Mouse (Mus musculus): ENCODE measurements at regions not wholly inside any gene's neighbourhood (a gene's known extent, or its start where the extent isn't known, plus 50 kb on each side); places are given as distances from the start of the nearest gene placed in this dataset.

- ATAC-seq (replicated peaks; ENCODE audit: low FRiP score) (no peak), DNase-seq (ENCODE audit: low spot score) (no peak)
- H3K9me3 ChIP-seq (ENCODE audit: control insufficient read depth, low read length) = no peaks in the 10 kb centered on the region
- H3K27ac ChIP-seq (ENCODE audit: low read depth, low read length) = no peak overlapping the region
- H3K27me3 ChIP-seq (ENCODE audit: control insufficient read depth, insufficient read depth, low read length) = no peaks in the 10 kb centered on the region; the same call in 1 of the 2 replicates
- no peak overlapping the region for H3K4me2 ChIP-seq (ENCODE audit: low read depth, low read length, severe bottlenecking)
- H3K9ac ChIP-seq (ENCODE audit: low read length) = no peak overlapping the region
- no peak overlapping the region for H3K4me3 ChIP-seq (ENCODE audit: low read depth, low read length)
- no peaks in the 10 kb centered on the region for H3K4me1 ChIP-seq (replicated peaks; ENCODE audit: control insufficient read depth, insufficient read depth, low read length)
- no peaks in the 10 kb centered on the region for H3K36me3 ChIP-seq (ENCODE audit: control insufficient read depth, insufficient read depth, low read length)
- 58% methylated on average over 9 of the region's 9 CpGs for whole genome bisulfite sequencing
Measured at GRCm38 (mm10) chr9:56547291-56547977, 129.0 kb downstream of the Hmg20a start.

DNA sequence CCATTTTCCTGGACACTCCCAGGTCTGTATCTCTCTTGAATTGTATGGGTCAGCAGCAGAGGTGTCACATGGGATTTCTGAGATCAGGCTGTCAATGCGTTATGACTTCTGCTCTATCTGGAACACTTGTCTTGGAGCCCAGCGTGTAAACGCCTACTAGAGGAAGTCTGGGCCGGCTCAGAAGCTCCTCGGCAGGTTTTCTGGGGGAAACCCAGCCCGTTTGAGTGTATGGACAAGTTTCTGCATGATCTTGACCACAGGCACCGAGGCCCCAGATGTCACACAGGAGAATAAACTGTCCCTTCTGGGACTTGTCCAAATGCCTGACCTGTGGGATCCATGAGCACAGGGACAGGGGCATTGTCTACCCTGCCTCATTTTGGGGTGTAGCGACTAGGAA, 131.4 kb downstream of the Hmg20a start:
- H3K9me3 ChIP-seq (ENCODE audit: control insufficient read depth, low read length) = no peaks in the 10 kb centered on the region
- no peaks in the 10 kb centered on the region; the same call in 1 of the 2 replicates for H3K27me3 ChIP-seq (ENCODE audit: control insufficient read depth, insufficient read depth, low read length)
- no peak overlapping the region for H3K27ac ChIP-seq (ENCODE audit: low read depth, low read length)
- H3K4me1 ChIP-seq (replicated peaks; ENCODE audit: control insufficient read depth, insufficient read depth, low read length) = peaks cover 3% of the 10 kb centered on the region; the same call in 1 of the 2 replicates
- no peak for ATAC-seq (replicated peaks; ENCODE audit: low FRiP score)
- H3K9ac ChIP-seq (ENCODE audit: low read length) = no peak overlapping the region
- no peak overlapping the region for H3K4me3 ChIP-seq (ENCODE audit: low read depth, low read length)
- DNase-seq (ENCODE audit: low spot score) = no peak
- 82% methylated on average over 8 of the region's 8 CpGs for WGBS
- H3K36me3 ChIP-seq (ENCODE audit: control insufficient read depth, insufficient read depth, low read length) = no peaks in the 10 kb centered on the region
- no peak overlapping the region for H3K4me2 ChIP-seq (ENCODE audit: low read depth, low read length, severe bottlenecking)

DNA sequence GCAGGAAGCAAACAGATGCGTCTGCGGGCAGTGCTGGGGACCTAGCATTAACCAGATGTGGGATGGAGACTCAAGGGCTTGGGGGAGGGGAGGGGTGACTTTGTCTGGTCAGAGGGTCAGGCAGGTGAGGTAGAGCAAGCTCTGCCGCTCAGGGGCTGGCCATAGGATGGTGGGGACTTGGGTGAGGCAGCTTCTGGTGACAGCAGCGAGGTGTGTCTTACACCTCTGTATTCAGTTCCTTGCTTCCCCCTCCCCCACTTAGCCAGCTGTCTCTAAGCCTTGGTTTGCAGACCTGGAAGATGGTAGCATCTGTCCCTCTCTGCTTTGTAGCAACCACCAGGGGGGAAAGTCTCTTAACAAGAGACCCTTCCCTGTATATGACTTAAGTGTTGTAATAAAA, 131.8 kb downstream of the Hmg20a start:
- H3K27me3 ChIP-seq (ENCODE audit: control insufficient read depth, insufficient read depth, low read length) = no peaks in the 10 kb centered on the region; the same call in 1 of the 2 replicates
- ATAC-seq (replicated peaks; ENCODE audit: low FRiP score) = no peak

DNA sequence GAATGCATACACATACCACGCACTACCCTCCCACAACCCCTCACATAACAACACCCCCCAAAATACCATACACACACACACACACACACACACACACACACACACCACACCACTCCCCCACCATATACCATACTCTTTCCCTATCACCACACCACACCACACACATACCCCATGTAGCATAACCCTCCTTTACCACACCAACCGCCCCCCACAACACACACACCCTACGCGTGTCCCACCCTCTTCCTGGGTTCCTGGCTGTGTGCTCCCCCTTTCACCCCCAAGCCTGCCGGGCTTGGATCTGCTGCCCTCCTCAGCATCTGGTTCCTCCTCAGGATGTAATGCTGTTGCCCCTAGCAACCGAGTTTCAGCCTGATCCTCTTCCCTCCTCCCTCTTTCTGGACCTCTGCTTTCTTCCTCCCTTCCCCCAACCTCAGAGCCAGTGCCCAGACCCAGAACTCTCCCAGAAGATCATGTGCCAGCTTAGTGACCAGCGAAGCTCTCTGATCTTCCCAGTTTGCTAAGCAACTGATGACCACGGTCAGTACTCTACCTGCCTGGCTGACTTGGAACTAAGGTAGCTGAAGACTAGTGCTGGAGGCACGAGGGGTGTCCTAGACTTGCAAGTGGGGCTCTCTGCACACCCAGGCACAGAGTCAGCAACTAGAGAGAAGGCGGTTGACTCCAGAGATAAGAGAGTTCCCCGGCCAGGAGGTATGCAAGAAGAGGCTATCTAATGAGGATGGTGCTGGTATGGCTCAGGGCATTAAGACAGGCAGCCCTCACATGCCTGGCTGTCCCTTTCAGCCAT, 133.2 kb downstream of the Hmg20a start:
- 59% methylated on average over 11 of the region's 11 CpGs for WGBS
- H3K27me3 ChIP-seq (ENCODE audit: control insufficient read depth, insufficient read depth, low read length) = peaks cover 3% of the 10 kb centered on the region; the same call in 1 of the 2 replicates

More for the DNA sequence above, 131.8 kb downstream of the Hmg20a start:
- Histone ChIP-seq H3K4me2 (ENCODE audit: low read depth, low read length, severe bottlenecking) (no peak overlapping the region), H3K36me3 (ENCODE audit: control insufficient read depth, insufficient read depth, low read length) (no peaks in the 10 kb centered on the region), H3K9ac (ENCODE audit: low read length) (no peak overlapping the region), H3K4me1 (replicated peaks; ENCODE audit: control insufficient read depth, insufficient read depth, low read length) (peaks cover 3% of the 10 kb centered on the region; the same call in 1 of the 2 replicates), H3K9me3 (ENCODE audit: control insufficient read depth, low read length) (no peaks in the 10 kb centered on the region), H3K27ac (ENCODE audit: low read depth, low read length) (no peak overlapping the region), H3K4me3 (ENCODE audit: low read depth, low read length) (no peak overlapping the region)
- DNase-seq (ENCODE audit: low spot score) = no peak
- 63% methylated on average over 4 of the region's 4 CpGs for WGBS

GRCm38 (mm10) chr9:56552187-56552686, 133.8 kb downstream of the Hmg20a start:
- H3K27ac ChIP-seq (ENCODE audit: low read depth, low read length) = no peak overlapping the region
- H3K4me2 ChIP-seq (ENCODE audit: low read depth, low read length, severe bottlenecking) = no peak overlapping the region
- H3K9ac ChIP-seq (ENCODE audit: low read length) = no peak overlapping the region
- H3K4me3 ChIP-seq (ENCODE audit: low read depth, low read length) = no peak overlapping the region
- H3K36me3 ChIP-seq (ENCODE audit: control insufficient read depth, insufficient read depth, low read length) = no peaks in the 10 kb centered on the region
- ATAC-seq (replicated peaks; ENCODE audit: low FRiP score) (no peak), DNase-seq (ENCODE audit: low spot score) (no peak)
- H3K9me3 ChIP-seq (ENCODE audit: control insufficient read depth, low read length) = no peaks in the 10 kb centered on the region
- peaks cover 3% of the 10 kb centered on the region; the same call in 1 of the 2 replicates for H3K27me3 ChIP-seq (ENCODE audit: control insufficient read depth, insufficient read depth, low read length)
- 72% methylated on average over 6 of the region's 6 CpGs for WGBS
- peaks cover 3% of the 10 kb centered on the region; the same call in 1 of the 2 replicates for H3K4me1 ChIP-seq (replicated peaks; ENCODE audit: control insufficient read depth, insufficient read depth, low read length)

More for the DNA sequence above, 133.2 kb downstream of the Hmg20a start:
- Histone ChIP-seq H3K9ac (ENCODE audit: low read length) (no peak overlapping the region), H3K4me3 (ENCODE audit: low read depth, low read length) (no peak overlapping the region), H3K9me3 (ENCODE audit: control insufficient read depth, low read length) (no peaks in the 10 kb centered on the region), H3K4me2 (ENCODE audit: low read depth, low read length, severe bottlenecking) (no peak overlapping the region), H3K36me3 (ENCODE audit: control insufficient read depth, insufficient read depth, low read length) (no peaks in the 10 kb centered on the region), H3K27ac (ENCODE audit: low read depth, low read length) (no peak overlapping the region), H3K4me1 (replicated peaks; ENCODE audit: control insufficient read depth, insufficient read depth, low read length) (peaks cover 3% of the 10 kb centered on the region; the same call in 1 of the 2 replicates)
- DNase-seq (ENCODE audit: low spot score) (no peak), ATAC-seq (replicated peaks; ENCODE audit: low FRiP score) (0 out of 2 replicates have a peak, but pooled peaks have one; percentile 19)

DNA sequence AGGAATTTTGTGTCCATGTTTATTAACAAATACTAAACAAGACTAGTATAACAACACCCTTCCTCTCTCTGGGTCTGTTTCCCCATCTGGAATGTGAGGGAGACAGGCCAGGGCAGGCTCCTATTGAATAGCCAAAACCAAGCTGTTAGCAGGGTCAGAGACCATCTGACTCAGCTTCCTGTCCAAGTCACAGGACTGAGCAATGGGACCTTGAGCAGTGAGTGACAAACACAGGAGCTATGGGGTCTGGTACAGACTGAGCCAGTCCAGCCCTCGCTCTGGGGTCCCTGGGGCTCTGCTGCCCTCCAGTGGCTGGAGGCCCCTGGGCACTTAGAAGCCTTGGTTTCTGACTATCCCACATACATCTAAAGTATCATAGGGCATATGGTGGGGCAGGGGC, 134.4 kb downstream of the Hmg20a start:
- H3K9ac ChIP-seq (ENCODE audit: low read length) = no peak overlapping the region
- H3K4me3 ChIP-seq (ENCODE audit: low read depth, low read length) = no peak overlapping the region
- no peak overlapping the region for H3K4me2 ChIP-seq (ENCODE audit: low read depth, low read length, severe bottlenecking)
- peaks cover 3% of the 10 kb centered on the region; the same call in 1 of the 2 replicates for H3K27me3 ChIP-seq (ENCODE audit: control insufficient read depth, insufficient read depth, low read length)
- 13% methylated on average over 1 of the region's 1 CpGs for WGBS
- peaks cover 3% of the 10 kb centered on the region; the same call in 1 of the 2 replicates for H3K4me1 ChIP-seq (replicated peaks; ENCODE audit: control insufficient read depth, insufficient read depth, low read length)
- peak; percentile 86 for DNase-seq (ENCODE audit: low spot score)
- no peak overlapping the region for H3K27ac ChIP-seq (ENCODE audit: low read depth, low read length)
- no peaks in the 10 kb centered on the region for H3K36me3 ChIP-seq (ENCODE audit: control insufficient read depth, insufficient read depth, low read length)
- no peaks in the 10 kb centered on the region for H3K9me3 ChIP-seq (ENCODE audit: control insufficient read depth, low read length)
- peak; percentile 58 for ATAC-seq (replicated peaks; ENCODE audit: low FRiP score)

- H3K4me3 ChIP-seq (ENCODE audit: low read depth, low read length) = no peak overlapping the region
- H3K9ac ChIP-seq (ENCODE audit: low read length) = no peak overlapping the region
- no peak for DNase-seq (ENCODE audit: low spot score)
- peaks cover 3% of the 10 kb centered on the region; the same call in 1 of the 2 replicates for H3K27me3 ChIP-seq (ENCODE audit: control insufficient read depth, insufficient read depth, low read length)
- no peaks in the 10 kb centered on the region for H3K9me3 ChIP-seq (ENCODE audit: control insufficient read depth, low read length)
- H3K36me3 ChIP-seq (ENCODE audit: control insufficient read depth, insufficient read depth, low read length) = no peaks in the 10 kb centered on the region
- 0 out of 2 replicates have a peak, but pooled peaks have one; percentile 17 for ATAC-seq (replicated peaks; ENCODE audit: low FRiP score)
- no peak overlapping the region for H3K4me2 ChIP-seq (ENCODE audit: low read depth, low read length, severe bottlenecking)
- peaks cover 3% of the 10 kb centered on the region; the same call in 1 of the 2 replicates for H3K4me1 ChIP-seq (replicated peaks; ENCODE audit: control insufficient read depth, insufficient read depth, low read length)
- WGBS = 60% methylated on average over 13 of the region's 13 CpGs
- H3K27ac ChIP-seq (ENCODE audit: low read depth, low read length) = no peak overlapping the region
Measured at GRCm38 (mm10) chr9:56553626-56554025, 135.2 kb downstream of the Hmg20a start.

GRCm38 (mm10) chr9:56554096-56554495, 135.7 kb downstream of the Hmg20a start:
- no peaks in the 10 kb centered on the region for H3K9me3 ChIP-seq (ENCODE audit: control insufficient read depth, low read length)
- H3K27ac ChIP-seq (ENCODE audit: low read depth, low read length) = no peak overlapping the region
- H3K4me2 ChIP-seq (ENCODE audit: low read depth, low read length, severe bottlenecking) = no peak overlapping the region
- no peak overlapping the region for H3K9ac ChIP-seq (ENCODE audit: low read length)
- no peaks in the 10 kb centered on the region for H3K36me3 ChIP-seq (ENCODE audit: control insufficient read depth, insufficient read depth, low read length)
- H3K4me1 ChIP-seq (replicated peaks; ENCODE audit: control insufficient read depth, insufficient read depth, low read length) = peaks cover 3% of the 10 kb centered on the region; the same call in 1 of the 2 replicates
- no peak overlapping the region for H3K4me3 ChIP-seq (ENCODE audit: low read depth, low read length)
- ATAC-seq (replicated peaks; ENCODE audit: low FRiP score) (no peak), DNase-seq (ENCODE audit: low spot score) (no peak)
- peaks cover 3% of the 10 kb centered on the region; the same call in 1 of the 2 replicates for H3K27me3 ChIP-seq (ENCODE audit: control insufficient read depth, insufficient read depth, low read length)
- WGBS = 57% methylated on average over 6 of the region's 6 CpGs

All from forebrain, embryonic 11.5 days (tissue).